Mouse (Mus musculus) gastrocnemius, postnatal 25 days (tissue): ENCODE data around the gene Kif26b. TPM values are rescaled to one million over a fixed set of nuclear protein-coding genes. Genes with fewer than 3 reads are reported as not detected.

ENCODE experiments used
- DNase-seq: peaks from one replicate; pipeline ENCODE4 v3.0.0; 2022
- total RNA-seq, 2 experiments: library from RNA; stranded (reverse); gene quantifications; 1 replicate in 1 of 2; 2 replicates in 1 of 2; pipeline ENCODE4 v1.2.3; 2021

Kif26b gene
- total RNA-seq, 2 experiments from 2014 or later: 1.4 to 2.9 TPM

DNA sequence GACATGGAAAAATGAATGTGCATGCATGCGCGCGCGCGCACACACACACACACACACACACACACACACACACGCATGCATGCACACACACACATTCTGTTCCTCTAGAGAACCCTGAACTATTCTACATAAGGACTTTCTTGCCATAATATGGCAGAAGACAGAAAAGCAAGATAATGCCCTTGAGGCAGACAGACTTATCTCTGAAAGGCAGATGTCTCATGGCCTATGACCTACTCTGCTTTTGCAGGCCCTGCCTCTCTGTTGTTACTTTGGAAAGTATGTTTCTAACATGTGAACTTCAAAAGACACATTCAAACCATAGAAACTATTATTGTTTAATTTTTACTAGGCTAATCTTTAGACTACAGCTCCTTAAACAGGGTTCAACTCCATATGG lies 255.1 kb downstream of the Kif26b start:
- DNase-seq: no peak

DNA sequence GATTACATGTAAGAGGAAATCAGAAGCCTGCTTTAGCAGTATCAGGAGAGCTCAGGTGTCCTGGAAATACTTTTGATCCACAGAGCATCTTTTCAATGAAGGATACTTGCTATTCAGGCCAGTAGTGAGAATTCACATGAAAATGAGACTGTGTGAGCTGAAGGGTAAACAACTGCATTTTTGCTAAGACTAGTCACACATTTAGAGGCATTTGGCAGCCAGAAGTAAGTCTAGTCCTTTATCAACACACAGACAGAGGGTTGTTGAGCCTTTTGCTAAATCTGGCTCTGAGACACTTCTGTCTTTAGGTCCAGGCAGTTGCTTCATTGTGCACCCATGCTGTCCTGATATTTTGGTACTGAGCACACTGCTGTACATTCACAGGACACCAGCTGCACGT lies 262.3 kb downstream of the Kif26b start:
- DNase-seq: no peak

DNA sequence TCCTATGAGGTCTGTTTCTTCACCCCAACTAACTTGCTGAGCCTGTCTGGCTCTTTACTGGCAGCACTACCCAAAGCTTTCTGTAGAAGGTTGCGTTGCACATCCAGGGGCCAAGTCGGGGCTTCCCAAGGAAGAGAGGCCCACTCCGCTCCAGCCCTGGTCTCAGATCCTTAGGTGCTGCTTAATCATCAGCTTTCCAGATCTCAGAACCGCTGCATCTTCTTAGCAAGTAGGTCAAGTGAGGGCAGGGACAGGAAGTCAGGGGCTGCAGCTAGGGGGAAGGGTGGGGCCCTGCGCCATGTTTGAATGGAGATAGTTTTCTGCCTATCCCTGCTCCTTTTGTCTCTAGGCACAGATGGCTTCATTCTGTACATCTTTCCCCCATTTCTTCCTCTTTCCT lies 263.8 kb downstream of the Kif26b start:
- no peak for DNase-seq

DNA sequence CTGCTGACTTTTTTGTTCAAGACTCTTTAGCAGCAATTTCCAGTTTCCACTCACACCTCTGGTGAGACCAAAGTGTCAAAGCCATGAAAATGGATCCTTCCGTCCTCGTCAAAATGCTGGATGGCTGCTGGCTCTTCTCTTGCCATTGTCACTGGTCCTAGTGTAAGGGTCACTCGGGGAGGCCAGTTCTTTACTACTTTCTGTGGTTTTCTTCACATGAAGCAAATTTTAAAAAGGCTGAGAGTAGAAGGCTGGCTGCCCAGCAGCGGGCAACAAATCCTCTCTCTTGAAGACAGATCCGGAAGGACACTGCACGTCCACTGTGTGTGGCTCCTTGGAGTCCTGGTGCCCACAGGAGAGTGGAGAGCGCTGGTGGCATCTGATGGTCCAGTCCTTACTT lies 265.9 kb downstream of the Kif26b start:
- DNase-seq: no peak

DNA sequence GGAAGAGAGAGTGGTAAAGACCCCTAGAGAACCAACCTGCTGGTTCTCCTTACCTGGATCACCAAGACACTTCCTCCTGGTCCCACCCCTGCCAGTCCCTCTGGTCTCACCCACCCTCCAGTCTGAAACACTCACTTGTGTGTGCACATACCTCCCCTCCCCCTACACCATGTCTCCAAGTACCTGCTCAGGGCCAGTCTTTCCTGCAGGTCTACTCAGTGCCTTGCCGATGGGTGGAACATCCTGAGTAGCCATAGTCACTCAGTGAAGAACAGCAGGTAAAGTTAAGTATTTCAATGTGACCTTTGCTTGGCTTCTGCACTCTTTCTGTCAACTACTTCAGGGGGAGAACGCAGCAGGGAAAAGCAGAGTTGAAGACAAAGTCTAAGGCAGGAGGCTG lies 268.5 kb downstream of the Kif26b start:
- DNase-seq: no peak

DNA sequence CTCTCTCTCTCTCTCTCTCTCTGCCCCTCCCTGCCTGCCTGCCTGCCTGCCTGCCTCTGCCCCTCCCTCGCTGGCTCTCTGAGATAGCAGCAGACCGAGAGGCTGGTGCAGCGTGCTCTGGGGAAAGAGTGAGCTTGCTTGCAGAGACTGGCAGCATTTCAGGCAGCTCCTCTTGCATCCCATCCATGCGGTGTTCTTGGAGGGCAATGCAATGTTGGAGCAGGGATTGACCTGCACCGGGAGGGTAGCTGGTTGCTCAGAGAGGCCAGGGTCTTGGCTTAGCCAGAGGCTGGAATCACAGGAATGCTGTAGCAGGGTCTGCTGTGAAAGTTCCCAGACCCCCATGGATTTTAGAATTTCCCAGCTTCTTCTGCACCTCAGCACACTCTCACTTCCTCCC lies 269.4 kb downstream of the Kif26b start:
- DNase-seq: no peak

DNA sequence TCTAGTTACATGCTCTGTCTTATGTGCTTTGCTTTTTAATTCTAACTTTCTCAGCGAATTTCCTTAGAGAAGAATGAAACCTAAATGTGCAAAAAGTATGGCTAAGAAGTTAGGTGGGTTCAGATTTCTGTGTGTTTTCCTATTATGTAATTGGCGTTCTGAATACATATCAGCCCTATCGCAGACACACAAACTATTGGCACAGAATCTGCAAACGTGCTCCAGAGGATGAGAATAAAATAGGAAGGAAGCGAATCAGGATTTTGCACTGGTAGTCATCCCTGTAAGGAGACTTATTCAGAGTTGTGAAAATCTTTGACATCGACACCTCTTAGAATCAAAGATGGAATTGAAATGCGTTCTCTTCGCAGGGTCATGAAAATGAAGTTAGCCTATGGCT lies 270.0 kb downstream of the Kif26b start:
- no peak for DNase-seq

DNA sequence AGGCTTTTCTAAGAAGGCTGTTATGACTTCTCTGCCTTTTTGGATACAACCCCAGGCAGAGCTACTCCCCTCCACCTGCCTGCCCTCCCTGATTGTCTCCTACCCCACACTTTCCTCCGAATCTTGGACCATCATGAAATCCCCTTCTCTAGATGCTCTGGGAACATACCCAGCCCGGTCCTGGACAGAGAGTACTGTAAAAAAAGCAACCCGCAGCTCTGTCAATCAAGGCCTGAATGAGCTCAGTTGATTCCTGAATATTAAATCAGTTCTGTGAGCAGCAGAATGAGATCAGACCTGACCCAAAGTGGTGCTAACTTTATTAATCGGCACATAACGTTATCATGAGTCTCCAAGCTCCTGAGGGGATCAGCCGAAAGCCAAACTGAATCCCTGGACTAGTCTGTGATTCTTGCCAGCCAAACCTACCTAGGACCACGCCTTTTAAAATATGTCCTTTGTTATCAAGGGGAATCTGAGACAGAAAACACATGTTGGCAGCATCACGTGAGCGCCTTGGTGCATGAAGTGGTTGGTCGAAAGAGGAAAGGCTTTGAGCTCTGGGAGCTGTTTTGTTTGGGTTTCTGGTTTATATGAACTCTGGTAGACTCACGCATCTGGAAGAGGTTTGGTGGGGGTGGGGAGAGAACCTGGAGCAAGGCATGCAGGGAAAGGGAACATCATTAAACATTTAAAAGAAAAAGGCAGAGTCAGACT lies 271.1 kb downstream of the Kif26b start:
- no peak for DNase-seq

DNA sequence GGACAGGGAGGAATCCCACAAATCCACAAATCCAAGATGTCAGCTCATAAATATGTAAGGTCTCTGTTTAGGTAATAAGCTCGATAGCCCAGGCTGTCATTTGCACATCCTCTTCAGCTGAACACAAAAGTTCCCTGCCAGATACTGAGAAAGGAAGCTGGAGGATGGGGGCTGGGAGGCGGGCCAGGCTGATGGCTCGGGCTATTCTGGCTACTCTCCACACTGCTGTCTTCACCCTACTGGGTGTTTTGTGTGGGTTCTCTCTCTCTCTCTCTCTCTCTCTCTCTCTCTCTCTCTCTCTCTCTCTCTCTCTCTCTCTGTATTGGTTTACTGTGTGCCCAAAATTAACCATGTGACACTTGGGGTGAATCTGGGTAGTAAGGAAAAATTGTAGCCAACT lies 274.2 kb downstream of the Kif26b start:
- no peak for DNase-seq

DNA sequence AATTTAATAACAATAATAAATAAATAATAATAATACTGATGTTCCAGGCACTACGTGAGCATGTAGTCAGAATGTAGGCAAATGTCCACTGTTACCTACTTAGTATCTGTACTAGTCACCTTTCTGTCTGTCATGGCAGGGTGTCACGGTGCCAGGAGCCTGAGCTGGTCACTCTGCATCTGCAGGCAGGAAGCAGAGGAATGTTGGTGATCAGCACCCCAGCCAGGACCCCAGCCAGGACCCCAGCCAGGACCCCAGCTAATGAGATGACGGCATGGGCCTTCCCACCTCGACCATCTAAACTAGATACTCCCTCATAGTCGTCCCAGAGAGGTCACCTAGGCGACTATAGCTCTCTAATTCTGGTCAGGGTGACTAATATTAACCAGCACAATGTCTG lies 288.6 kb downstream of the Kif26b start:
- no peak for DNase-seq

DNA sequence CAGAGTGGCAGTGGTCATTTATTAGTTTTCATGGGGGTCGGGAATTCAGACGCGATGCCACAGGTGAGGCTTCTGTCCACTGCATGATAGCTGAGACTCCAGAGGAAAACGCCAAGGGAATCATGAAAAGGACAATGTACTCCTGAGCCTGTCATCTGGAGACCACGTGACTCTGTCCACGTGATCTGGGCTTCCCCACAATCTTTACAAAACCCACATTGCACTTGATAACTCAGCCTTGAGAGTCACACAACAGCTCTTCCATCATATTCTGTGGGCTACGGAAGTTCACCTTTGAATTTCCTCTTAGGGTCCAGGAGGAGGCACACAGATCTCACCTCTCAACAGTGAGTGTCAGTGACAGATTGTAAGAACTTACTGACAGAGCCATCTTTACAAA lies 290.1 kb downstream of the Kif26b start:
- DNase-seq: no peak

DNA sequence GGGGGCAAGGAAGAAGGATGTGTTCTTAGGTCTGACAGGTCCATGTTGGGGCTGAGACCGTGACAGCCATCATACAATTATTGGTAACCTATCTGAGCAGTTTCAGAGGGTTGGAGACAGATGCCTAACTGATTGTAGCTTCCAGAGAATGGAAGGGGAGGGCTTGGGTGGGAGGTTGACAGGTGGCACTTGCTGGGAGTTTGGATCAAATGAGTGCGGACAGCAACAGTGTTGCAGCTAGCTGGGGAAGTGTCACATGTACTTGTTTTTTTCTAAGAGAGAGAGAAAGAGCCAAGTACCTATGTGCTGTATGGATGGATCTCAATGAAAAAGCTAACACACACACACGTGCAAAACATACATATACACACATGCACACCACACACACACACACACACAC lies 291.2 kb downstream of the Kif26b start:
- no peak for DNase-seq

DNA sequence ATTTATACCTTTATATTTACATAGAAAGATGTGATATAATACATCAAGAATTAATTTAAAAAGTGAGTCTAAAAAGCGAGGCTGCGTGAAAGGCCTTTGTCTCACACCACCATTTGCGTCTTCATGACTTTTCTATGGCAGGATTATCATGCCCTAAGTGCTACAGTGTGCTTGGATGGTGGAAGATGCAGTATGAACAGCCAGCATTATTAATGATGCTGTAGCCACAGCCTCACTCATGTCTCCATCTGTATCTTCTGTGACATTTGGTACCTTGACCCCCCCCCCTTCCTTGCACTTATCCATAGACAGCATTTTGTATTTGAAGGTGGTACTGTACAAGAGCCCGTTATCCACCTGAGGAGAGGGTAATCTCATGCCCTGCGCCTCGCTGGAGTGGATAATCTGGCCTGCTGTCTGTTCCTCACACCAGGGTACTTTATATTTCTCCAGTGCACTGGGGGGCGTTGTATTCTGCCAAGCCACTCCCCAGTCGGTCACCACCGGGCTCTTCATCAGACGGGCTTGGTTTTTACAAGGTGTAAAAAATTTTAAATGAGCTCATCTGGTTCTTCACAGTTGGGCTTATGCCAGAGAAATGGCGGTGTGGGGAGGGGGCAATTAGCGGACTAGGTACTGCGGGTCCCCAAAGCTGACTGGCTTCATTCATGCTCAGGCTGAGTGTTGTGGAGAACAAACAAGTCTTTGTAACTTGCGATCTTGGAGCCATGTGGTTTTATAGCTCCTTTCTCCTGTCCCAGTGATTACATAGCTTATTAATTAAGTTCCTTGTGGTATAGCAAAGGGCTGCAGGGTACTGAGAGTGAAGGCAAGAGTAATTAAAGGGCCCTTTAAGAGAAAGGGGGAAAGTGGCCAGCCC lies 291.9 kb downstream of the Kif26b start:
- no peak for DNase-seq

DNA sequence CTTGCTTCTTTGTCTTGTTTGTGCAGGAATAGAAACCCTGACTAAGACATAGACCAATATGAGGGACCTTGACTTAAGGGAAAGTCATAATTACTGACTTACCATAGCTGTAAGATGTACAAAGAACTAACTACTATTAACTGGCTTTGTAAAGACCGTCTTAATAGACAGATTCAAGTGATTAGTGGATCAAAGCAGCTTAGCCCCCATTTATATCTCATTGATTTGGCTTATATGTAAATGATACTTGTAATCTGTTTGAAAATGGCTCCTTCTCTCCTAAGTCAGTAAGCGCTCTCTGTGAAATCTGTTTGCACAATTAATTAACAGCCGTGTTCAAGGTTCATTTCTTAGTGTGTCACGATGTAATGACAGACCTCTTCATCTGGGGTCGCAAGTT lies 295.9 kb downstream of the Kif26b start:
- no peak for DNase-seq

DNA sequence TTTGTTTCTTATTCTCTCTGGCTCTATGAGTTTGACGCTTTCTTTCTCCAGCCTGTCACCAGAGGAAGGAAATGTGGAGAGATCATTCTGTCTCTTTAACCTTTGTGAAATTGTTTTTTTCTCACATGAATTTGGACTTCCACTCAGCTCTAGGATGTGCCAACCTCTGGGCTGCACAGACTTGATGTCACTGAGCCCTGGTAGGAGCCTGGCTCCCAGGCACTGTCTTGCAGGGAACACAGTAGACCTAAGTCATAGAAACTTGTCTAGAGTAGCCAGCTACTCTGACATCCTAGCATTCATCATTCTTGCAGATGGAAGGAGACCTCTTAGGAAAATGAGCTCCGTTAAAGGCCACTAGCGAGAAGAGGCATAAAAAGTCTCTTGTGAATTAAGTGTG lies 298.3 kb downstream of the Kif26b start:
- no peak for DNase-seq

DNA sequence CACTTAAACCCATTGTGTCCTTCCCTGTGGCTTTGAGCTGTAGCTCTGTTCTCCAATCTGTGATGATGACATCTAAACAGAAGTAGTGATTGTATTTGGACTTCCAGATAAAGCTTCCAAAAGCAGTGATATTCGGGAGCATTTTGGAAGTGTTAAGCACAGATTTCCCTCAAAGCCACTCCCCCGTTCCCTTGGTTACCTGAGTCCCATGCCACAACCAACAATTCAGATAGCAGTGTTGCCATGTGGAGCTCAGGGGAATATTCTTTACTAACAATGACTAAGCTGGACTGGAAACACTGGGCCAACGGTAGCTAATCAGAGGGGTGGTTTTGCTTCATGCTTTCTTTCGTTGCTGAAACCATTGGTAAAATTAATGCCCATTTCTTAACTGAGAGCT lies 300.5 kb downstream of the Kif26b start:
- DNase-seq: no peak

DNA sequence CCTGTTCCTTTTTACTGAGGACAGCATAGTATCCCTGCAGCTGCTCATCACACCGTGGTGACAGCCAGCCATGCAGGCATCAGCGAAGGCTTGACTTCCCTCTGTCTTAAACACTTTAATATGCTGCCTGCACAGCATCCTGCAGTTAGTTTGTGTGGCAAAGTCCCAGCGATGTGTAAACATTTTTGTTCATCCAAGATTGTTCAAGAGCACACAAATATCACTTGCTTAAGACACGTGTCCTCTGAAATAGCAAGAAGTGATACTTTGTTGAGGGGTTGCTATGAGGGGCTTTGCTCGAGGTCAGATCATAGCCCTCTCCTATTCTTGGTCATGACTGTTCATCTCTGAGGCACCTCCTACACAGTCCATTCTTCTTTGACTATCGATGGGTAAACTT lies 303.6 kb downstream of the Kif26b start:
- DNase-seq: no peak

DNA sequence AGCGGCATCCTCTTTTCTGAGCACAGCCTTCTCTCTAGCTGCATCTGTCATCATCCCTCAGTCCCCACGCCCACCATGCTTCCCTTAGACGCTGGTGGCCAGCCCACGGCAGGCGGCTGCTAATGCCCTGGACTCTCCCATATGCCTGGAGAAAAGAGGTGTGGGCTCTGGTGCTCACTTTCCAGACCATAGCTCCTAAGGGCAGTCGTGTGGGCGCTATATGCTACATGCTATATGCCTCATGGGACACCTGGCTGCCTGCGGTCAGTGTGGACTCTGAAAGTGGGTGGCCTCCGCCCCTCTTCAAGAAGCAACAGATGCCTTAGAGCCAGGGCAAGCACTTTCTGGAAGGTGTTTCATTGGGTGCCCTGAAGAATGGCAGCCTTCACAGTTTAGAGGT lies 306.9 kb downstream of the Kif26b start:
- DNase-seq: no peak

DNA sequence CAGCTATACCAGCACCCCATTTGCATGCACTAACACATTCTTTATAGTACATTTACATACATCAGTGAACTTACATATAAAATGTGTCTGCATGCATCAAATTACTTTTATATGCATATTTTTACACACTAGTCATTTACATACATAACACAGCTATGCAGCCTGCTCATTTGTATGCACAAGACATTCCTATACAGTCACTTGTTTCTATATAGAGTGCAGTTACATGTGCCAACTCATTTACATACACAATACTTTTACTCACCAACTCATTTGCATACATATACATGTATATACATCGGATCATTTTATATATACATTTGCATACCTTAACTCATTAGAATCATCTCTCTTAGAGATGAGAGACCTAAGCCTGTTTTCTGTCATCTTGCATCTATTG lies 308.1 kb downstream of the Kif26b start:
- no peak for DNase-seq

DNA sequence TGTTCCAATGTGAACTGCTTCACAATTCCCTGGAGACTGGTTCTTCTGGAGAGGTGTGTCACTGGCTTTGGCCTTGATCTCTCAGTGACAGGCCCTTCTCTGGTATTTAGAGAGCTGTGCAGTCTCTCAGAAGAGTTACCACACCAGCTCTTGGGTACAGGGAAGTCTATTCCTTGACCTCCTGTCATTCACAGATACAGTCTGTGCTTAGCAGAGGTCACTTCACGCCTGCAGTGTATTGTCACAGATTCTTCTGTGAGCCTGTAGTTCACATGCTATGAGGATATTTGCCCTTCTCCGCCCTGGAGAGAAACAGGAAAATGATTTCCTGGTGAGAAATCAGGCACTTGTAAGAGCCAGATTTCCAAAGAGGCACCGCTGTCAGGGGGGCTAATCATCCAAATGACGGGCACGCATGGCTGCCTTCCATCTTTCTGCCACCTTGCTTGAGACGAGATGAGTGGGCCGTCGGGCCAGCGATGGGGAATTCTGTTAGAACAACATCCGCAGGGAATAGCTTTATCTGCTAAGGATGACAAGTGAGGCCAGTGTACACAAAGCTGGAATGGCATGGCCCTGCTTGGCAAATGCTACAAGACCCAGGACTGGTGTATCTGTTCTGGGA lies 309.9 kb downstream of the Kif26b start:
- no peak for DNase-seq

DNA sequence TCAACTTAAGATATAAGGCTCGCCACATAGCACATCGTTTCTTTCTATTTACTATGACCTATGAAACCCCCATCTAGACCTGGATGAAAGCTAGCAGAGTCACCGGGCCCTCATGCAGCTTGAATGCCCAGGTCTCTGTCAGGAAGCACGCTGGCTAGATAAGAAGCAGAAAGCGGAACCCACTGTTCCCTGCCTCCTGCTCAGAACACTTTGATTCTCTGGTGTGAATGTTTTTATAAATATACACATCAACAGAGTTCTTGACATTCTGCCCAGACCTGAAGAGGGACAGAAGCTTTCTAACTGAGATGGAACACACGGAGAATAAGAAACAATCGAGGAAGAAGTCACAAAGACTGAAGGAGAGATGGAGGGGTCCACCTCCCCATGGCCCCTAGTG lies 311.4 kb downstream of the Kif26b start:
- DNase-seq: no peak

DNA sequence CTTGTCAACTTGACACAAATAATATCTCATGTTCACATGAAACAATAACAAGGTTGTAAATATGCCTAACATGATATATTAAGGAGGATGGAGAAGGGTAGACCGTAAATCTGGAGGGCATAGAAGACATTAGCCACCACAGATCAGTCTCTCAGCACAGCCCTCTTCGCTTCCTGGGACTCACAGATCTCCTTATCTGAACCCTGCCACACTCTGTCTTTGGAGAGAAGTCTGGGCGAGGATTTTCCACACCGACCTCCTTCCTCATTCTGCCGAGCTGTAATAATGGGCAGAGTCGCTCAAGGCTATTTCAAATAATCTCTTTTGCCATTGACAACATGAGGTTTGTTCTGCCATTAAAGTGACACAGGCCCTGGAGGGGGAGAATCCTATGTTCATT lies 315.9 kb downstream of the Kif26b start:
- no peak for DNase-seq

DNA sequence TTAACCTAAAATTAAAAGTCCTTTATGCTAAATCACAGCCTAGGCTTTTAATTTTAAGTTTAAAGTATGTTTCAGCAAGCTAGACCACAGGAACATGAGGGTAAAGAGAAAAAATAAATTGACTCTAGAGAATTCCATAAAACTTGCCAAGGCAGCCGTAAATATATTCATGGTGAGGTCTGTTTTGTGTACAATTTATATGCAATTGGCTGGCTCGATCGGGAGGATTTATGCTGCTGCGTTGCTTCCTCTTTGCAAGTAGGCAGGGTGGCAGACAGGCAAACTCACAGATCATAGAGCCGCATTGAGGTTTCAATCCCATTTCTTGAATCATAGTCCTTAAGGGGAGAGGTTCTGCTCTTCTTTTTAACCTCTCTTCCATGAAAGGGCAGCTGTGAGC lies 318.6 kb downstream of the Kif26b start:
- DNase-seq: no peak
